Mouse (Mus musculus) thymus, adult 18-20 months (tissue): ENCODE results near the gene Dixdc1.

Source experiments
- DNase-seq, 2 experiments: peaks; one replicate each; pipeline ENCODE4 v3.0.0; 2022; ENCODE audit warnings: mixed read lengths in 2 of 2

The Dixdc1 gene

DNA sequence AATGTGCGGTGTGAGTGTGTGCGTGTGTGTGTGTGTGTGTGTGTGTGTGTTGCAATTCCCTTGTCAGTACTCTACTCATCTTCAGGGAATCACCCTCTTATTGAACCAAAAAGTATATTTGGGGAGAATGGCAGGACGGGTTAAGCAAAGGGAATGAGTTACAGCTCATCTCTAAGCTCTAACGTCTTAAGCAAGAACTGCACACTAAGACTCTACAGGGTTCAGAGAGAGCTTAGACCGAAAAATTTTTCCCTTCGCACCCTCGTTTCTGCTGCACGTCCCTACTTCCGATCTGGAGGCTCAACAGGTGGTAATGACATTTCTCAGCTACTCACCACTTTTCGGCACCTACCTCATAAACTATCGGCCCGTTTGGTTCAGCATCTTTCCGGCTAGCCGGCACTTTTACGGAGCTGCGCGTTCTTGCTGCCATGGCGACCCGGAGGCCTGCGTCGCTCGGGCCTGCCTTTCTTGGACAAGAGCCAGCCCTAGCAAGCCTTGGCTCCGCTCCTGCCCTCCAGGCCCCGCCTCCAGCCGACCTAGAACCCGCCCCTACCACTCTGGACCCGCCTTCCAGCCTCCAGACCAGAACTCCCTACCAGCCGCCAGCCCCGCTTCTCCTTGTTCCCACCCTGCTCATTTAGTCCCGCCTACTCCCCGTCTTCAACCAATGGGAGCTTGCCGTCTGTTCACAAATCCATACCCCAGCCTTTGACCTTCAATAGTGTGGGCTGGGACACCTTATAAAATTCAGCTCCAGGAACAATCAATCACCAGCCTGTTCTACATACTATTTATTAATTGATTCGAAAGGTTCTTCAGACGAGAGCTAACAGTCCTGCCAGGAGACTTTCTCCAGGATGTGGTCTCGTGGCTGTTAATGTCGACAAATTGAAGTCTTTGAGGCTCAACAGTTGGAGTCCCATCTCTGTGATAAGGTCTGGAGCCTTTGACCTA is at the start of gene Dixdc1:
Dixdc1 (minus strand) TSS at position 604 of the 957 bp plus-strand sequence.
- DNase-seq, result peak; percentile 67 to 80

DNA sequence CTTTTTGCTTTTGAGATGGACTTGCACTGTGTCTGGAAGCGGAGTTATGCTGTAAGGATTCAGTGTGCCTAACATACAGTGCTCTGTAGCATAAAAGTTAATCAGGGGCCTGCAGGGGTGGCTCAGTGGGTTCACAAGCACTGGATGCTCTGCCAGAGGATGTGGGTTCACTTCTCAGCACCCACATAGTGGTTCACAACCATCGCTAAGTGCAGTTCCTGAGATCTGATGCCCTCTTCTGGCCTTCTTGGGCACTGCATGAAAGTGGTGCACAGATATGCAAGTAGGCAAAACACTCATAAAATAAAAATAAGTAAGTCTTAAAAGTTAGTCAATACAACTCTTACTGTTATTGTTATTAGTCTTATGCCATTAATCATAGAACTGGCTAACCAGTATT is 42.8 kb upstream of the Dixdc1 start:
- peak; percentile 24 to 42 for DNase-seq

DNA sequence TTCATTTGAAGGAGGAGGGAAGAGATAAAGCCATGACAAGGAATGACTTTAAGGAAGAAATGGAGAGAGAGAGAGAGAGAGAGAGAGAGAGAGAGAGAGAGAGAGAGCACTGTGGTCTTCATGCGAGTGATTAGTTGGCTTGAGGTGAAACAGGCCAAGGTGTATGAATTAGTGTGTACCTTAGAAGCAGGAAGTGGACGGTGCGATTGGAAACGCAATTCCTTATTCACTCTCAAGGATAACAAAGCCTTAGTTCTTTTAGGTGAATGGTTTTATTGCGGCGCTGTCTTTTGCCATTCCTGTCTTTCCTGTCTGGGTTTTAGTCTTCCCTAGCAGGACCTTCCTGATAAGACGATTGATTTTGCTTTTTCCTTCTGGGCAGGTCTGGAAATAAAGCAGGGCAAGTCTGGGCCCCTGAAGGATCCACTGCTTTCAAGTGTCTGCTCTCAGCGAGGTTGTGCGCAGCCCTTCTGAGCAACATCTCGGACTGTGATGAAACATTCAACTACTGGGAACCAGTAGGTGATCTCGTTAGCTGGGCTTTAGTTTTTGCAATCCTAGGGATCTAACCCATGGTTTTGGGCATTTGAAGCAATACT is 36.9 kb upstream of the Dixdc1 start:
- no peak for DNase-seq

DNA sequence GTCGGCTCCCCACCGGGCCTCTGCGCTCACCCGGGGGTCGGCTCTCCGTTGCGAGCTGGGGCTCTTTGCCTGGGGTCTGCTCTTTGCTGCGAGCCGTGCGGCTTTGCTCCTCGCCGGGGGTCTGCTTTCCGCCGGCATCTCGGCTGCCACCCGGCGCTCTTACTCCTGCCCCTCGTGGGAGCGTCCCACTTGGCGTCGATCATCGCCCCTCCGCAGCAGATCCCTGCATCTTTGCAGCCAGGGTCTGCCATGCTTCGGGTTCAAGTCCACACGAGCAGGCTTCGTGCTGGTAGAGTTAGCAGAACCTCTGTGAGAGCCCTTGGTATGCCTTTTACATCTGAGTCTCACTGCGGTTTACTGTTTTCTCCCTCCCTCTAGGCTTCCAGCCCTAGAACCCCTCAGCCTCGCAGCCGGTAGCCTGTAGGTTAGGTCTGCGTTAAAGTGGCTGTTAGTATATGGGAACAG is 36.4 kb upstream of the Dixdc1 start:
- DNase-seq, result no peak

DNA sequence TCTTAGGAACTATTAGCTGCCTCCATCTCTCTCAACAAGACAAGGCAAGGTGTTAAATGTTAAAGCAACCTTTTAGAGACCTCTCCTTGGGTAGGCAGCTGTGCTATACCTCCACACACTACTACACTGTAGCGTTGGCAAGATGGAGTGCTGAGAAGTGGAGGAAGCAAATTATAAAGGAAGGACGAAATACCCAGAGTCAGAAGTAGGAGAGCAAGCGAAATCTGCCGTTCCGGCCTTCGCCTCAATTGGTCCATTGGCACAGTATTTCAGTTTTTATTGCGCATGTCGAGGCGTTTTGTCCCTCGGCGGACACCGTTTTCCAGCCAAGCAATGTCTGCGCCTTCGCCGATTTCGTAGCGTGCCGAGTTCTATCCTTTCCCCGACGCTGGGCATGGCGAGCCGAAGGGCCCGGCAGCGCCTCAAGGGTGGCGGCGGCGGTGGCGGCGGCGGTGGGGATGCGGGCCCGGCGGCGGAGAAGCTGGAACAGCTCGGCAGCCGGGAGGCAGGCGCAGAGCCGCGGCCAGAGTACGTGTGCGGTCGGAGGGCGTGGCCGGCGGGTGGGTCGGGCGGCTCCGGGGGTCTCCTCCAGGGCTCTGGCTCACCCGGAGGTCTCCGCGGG is 35.8 kb upstream of the Dixdc1 start, which contains the start of the genes Alg9 and 1110032A03Rik:
Alg9 (plus strand) TSS at position 29 of the 622 bp plus-strand sequence.
1110032A03Rik (minus strand) TSS at position 530 of the 622 bp plus-strand sequence.
- DNase-seq, result peak; percentile 62 to 75

DNA sequence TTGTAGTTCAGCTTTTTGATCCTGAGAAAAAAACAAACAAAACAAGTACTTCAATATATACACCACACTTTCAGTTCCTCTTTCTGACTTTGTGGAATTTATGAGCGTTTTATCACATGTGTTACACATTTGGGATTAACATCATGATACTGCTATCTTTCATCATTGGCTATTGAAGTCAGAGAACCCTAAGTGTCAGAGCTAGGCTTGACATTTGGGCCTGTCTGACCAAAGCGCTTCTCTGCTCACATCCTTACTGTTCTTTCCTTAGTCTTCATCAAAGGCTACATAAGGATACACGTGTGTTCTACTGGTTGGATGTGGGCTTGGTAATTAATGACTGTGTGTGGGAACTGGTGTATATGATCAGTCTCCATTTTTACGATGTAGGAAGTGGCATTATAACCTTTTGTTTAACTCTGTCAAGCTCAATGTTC is 34.7 kb upstream of the Dixdc1 start:
- DNase-seq, result no peak

DNA sequence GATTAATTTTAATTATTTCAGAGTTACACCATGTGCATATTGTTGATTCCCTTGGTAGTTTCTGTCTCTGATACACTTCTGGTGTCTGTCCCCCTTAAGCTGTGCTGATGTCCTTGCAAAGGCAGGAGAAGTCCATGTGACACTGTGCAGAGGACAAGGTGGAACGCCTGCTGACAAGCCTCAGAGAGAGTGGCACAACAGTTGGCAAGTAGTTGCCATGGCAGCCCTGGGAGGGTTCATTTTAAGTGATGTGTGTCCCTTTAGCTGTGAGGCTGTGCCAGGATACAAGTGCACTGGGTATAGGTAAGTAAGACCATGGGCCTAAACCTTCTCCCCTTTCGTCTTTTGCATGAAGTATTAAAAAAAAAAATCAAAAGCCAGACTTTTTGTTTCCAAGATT is 30.7 kb upstream of the Dixdc1 start:
- no peak for DNase-seq

DNA sequence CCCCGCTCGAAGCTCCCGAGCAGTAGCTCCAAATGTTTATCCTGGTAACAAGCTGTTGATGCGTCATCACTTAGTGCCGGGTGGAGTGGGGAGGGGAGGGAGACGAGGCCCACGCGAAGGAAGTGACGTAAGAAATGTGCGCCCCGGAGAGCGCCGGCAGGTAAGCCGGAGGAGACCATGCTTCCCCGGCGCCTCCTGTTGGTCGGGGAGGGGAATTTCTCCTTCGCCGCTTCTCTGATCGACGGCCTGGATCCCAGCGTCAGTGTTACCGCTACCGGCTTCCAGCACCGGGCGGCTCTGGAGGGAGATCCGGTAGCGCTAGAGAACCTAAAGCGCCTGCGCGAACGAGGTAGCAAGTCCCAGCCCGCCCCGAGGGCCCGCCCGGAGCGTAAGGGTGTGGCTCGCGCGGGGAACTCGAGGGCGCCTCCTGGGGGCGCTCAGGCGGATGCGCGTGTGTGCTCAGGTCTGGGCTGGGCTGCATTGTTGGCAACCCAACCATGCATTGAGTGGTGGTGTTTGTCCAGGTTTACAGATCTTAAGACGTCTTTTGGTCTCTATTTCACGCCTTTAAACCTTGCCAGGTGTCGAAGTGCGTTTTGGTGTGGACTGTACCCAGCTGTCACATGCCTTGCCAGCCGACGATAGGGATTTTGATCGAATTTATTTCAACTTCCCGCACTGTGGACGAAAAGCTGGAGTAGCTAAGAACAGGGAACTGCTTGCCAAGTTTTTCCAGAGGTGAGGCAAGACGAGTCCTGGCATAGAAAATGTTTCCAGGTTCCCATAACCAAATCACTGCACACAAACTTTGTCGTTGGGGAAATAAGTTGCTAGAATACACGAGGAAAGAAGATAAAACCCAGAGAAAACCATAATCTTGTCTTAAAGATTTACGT is 29.0 kb upstream of the Dixdc1 start, which contains the start of gene Fdxacb1:
Fdxacb1 (plus strand) TSS at position 130 of the 896 bp plus-strand sequence.
- DNase-seq, result peak; percentile 94 to 97

DNA sequence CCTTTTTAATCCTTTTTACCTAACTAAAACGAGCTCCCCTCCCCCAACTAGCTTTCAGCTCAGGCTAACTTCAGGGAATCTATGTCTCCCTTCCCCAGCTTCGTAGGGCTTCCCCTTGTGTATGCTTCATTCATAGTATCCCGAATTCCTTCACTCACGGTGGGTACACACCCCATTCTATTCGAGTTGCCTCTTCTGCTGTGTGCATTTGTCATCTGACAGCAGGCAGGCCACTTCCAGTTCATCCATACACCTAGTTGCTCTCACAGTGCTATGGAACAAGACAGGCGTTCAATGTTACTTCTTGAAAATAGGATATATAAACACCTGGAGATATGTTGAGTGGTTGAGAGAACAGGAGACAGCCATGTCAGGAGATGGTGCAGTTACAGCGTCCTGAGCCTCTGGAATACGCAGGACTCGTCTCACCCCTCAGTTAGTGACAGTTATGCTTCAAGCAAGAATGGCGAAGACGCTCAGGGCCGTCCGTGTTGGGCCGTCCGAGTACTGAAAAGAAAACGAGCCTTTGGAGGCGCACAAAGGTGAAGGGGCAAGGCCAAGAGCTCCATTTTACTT is 28.3 kb upstream of the Dixdc1 start:
- DNase-seq, result no peak

DNA sequence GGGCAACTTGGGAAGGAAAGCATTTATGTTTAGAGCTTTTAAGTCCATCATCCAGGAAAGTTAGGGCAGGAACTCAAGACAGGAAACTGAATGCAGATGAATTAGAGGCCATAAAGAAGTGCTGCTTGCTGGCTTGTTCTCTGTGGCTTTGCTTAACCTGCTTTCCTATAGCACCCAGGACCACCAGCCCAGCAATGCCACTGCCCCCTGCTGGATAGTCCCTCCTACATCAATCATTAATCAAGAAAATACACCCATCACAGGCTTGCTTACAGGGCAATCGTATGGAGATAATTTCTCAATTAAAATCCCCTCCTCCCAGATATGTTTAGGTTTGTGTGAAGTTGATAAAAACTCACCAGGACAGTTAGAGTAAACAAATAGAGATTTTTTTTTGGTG is 24.0 kb upstream of the Dixdc1 start:
- no peak for DNase-seq

DNA sequence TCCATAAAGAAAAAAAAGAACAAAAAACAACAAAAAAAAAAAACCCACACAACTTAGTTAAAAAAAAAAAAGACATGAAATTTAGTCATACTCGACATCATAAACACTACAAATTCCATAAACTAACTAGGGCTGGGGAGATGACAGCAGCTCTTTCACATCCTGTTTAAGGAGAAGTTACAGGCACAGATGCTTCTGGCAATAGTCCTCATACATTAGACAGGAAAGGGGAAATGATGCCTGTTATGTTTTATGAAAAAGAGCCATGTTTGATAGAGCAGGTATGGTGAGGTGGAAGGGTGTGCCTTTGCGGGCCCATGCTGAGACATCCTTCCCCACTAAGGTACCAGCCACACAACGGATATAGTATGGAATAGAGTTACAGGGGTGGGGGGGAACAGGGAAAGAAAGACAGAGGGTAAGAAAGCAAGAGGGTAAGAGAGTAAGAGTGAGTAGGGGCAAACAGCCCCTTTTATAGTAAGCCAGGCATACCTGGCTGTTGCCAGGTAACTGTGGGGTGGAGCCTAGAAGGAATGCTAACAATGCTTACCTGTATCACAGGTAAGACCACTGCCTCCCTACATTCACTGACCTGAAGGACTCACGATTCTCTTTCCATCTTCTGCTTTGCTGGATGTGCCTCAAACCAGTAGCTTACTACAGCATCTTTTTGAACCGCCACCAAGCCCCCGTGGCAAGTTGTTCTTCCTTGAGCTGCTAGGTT is 22.4 kb upstream of the Dixdc1 start:
- DNase-seq, result no peak

DNA sequence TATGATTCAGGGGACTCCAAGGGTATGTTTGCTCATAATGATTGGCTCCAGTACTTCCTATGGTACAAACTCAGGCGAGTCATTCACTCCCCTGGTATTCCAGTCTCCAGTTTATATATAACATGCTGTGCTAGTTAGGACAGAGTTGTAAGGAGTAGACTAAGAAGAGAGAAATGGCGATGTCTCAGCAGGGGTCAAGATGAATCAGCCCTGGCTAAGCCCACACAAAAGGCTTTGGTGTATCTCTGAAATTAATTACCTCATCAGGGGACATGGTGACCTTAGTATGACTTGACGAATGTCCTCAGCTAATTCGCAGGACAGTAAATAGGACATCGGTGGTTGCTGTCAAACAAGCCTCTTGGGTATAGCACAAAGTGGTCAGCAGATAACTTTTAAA is 17.4 kb upstream of the Dixdc1 start:
- DNase-seq, result no peak

DNA sequence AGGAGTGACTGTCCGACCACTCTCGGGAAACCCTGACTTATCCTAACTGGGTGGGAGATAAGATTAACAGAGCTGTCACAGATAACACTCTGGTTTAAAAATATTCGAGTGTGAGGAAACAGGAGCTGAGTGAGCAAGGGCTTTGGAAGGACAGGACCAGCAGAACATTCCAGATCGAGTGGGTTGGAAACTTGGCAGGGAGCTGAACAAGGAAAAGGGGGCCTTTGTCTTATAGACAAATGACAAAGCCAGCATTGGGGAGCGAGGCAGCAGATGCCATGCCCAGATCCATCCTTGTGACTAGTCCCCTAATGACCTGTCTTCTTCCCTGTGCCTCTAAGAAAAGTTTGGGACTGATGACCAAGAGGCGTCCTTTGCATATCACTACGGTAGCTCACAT is 14.6 kb upstream of the Dixdc1 start:
- no peak for DNase-seq

DNA sequence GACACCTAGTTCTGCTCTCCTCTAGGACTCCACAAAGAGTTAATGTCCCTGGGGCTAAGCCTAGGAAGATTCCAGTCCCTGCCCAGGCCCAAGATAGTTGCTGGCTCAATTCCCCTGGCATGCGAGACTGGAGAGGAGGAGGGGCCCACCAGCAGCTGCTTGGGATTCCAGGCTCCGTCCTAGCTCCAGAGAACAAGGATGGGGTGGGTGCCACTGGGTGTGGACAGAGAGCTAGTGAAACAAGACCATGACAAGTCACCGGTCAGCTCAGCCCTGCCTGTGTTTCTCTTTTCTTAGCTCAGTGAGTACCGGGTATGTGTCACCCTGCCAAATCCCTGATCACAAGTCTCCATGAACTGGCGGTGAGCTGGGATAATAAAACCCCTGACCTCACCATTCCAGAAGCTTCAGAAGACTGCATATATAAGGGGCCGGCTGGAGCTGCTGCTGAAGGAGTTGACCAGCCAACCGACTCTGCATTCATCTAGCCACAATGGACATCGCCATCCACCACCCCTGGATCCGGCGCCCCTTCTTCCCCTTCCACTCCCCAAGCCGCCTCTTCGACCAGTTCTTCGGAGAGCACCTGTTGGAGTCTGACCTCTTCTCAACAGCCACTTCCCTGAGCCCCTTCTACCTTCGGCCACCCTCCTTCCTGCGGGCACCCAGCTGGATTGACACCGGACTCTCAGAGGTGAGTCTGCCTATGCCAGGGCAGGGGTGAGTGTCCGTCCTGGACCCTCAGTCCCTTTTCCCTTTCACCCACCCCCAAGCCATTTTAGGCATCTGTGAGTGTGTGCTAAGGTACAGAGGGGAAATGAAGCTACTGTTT is 13.7 kb upstream of the Dixdc1 start:
- DNase-seq, result no peak

DNA sequence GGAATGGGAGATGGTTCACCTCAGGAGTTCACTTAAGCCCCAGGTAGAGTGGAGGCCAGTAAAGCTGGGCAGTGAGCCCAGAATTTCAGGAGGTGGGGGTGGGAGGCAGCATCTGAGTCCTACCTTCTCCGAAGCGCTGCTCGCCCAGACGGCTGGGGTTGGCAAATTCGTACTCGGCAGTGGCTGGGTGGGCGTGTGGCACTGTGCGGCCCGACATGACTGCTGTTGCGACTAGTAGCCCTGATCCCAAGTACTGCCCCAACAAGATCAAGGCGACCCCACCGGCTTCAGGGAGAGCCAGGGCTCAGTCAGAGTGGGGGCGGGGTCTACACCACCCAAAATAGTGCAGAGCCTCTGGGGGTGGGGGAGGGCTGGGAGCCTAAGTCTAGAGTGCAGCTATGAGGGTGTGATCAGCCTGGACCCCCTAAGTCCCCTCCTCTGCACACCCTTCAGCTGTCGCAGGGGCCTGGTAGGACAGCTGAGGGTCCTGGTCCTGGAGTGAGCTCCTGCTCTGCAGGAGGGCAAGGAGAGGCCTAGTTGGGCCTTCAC is 12.8 kb upstream of the Dixdc1 start, which contains the start of gene Hspb2:
Hspb2 (minus strand) TSS at position 301 of the 549 bp plus-strand sequence.
- DNase-seq, result no peak

DNA sequence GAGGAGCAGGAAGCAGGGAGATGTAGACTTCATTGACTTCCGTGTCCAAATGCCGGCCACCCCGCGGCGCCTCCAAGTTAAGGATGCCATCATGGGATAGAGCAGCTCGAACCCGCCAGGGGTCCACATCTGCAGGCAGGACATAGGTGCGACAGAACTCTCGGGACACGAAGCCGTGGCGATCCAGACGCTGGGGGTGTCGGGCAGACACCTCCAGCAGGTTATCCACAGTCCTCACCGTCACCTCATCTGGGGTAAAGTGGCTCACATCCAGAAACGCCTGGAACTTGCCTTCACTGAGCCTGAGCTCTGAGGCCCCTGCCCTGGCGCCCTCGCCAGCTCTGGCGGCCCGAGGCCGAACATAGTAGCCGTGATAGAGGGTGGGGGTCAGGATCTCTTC is 12.0 kb upstream of the Dixdc1 start, which contains the start of gene Cryab:
Cryab (plus strand) TSS at position 3 of the 400 bp plus-strand sequence.
- no peak for DNase-seq

DNA sequence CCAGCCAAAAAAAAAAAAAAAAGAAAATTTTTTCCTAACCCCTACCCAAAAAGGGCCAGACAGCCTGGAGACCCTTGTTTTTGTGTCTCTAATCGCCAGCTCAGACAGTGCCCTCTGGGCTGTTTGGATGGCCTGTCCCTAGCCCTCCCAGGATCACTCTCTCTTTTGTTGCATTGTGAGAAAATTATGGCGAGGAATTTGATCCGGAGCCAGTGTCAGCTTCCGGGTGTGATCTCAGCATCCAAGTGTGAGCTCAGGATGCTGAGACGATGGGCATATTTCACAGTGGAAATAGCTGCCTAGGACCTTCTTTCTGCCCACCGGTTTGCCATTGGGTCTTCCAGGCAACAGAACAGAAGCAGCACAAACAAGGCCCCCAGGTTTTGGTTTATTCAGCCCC is 11.4 kb upstream of the Dixdc1 start:
- DNase-seq, result no peak

DNA sequence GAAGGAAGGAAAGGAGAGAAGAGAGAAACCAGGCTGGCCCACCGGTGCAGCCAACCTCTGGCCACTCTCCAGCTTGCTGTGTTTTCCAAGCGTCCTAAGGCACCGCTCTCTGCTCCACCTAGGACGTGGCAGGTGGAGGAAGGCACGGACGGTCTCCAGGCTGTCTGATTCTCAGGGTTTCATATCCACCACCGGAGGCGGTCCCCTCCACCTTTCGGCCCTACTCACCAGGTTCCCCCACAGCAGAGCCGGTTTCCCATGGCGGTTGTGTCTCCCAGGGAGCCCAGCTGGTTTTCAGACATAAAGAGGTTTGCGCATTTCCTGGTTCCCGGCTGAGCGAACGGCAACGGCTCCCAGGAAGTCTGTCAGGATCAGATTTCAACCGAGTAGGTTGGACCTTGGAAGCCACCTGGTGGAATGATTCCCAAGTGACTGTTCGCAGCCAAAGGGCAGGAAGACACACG is 6.9 kb upstream of the Dixdc1 start, which contains the start of gene 2310030G06Rik:
2310030G06Rik (minus strand) TSS at position 323 of the 464 bp plus-strand sequence.
- DNase-seq, result no peak

DNA sequence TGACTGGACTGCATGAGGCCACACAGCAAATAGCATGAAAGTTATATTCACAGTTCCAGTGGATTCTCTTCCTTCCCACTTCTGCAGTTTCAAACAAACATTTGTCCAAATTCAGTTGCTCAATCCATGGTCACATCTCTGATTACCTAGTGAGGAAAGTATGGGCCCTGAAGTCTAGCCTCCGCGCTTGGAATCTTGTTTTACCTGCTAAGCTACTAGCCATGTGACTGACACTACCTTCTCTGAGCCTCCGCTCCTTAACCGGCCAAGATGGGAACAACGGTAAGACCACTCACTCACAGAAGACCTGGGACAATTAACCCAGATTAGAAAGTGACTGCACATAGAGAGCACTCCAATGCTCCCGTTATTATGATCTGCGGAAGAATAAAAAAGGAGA is 6.5 kb upstream of the Dixdc1 start:
- no peak for DNase-seq
